Mouse (Mus musculus) gastrocnemius, adult 18-20 months (tissue): ENCODE data around the gene Trcg1. TPM values are rescaled to one million over a fixed set of nuclear protein-coding genes. Genes with fewer than 3 reads are reported as not detected.

Experiments used
- DNase-seq: peaks from one replicate; pipeline ENCODE4 v3.0.0; 2021; ENCODE audit warnings: low spot score
- total RNA-seq, 2 experiments: library from RNA; stranded (reverse); gene quantifications; 2 replicates each; pipeline ENCODE4 v1.2.3; 2021

The Trcg1 gene
- total RNA-seq, 2 experiments from 2014 or later = not detected

DNA sequence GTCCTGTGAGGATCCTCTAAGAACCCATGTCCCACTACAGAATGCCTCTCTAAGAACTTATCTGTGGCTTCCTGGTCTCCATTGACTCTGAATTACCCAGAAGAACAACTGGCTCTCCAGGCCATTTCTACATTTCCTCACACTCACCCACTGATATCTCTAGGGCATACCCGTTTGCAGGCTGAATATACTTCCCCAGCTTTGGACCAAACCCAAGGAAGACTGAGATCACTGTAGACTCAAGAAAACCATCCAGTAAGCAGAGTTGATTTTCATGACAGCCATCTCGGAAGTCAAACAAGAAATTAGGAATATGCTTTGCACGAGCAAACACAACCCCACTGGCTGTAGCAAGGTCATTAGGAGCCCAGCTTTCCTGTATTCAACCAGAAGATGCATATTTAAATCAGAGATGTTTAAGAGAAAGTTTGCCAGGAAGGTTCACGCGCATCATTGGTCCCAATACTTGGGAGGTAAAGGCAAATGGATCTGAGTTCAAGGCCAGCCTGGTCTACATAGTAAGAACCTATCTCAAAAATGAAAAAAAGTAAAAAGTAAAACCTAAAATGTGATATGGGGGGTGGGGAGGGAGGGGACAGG lies 3.9 kb upstream of the Trcg1 start:
- DNase-seq = no peak

DNA sequence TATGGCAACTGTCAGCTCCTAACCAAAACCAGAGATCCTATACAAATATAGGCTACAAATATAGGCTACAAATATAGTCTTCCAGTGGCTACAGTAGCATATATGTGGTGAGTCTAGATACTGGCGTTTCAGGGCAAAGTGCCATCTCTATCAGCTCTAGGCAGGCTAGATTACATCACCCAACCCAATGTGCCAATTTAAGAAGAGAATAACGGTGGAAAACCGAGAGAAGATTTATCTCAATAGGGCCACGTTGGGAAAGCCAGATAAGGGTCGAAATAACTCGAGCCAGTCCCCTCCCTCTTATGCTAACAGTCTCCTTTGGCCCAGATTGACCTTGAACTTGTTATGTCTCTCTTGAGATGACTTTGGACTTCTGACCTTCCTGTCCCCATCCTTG lies 3.2 kb upstream of the Trcg1 start:
- DNase-seq = no peak

DNA sequence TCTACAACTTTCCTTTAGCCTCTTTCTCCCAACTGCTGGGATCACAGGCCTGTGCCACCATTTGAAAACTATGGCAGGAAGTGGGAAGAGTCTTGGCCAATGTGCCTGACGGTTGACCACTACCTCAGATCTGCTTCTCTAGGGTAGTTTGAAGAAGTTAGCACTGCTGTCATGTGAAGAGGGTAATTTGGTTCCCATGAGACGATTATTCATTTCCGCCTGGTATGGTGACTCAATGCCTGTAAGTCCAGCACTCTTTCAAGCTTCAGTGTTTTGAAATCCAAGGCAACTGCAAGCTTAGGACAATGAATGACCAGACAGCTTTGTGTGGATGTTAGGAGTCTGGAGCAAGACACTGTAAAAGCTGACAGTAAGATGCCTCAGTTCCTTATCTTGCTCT lies 2.6 kb upstream of the Trcg1 start:
- no peak for DNase-seq

DNA sequence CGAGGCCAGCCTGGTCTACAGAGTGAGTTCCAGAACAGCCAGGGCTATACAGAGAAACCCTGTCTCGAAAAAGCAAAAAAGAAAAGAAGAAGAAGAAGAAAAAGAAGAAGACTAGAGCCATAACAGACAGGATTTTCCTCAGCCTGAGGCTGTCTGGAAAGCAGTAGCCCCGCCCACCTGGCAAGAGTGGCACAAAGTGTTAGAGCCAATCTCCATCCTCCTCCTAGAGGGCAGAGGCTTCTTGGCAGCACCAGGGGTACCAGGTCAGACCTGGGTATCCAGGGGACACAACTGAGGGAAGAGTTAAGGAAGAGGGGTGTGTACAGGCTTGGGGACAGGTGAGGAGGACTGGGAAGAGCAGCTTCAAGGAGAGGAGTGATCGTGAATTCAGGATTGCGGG lies 1.3 kb downstream of the Trcg1 start:
- DNase-seq = no peak

DNA sequence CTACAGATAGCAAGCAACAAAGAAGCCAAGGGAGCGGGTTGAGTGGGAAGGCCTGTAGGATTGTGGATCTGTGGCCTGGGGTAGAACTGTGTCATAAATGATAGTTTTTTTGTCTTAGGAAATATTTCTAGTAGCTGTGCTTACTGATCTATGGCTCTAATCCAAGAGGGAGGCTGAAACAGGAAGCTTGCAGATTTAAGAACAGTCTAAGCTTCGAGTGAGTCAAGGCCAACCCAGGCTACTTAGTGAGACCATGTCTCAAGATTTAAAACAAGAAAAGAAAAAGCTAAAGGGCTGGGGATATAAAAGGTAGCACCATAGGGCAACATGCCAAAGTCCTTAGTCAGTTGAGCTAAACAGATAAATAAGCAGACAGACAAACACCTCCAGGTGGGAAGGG lies 1.9 kb downstream of the Trcg1 start:
- DNase-seq = no peak

DNA sequence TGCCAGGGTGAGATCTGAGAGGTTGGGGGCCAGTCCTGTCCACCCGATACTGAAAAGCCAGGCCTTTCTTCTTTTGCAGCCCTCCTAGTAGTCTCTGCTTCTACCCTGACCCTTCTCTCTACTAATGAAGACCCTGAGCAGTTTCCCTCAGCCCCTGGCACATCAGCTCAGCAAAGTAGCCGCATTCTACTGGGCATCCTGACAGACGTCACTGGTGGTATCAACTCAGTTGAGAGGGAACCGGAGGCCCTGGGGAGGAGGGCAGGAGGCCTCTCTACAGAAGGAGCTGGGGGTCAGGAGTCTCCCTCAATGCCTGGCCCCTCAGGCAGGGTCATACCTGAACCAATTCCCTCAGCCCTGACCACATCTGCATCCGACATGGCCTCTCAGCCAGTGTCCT lies 4.8 kb downstream of the Trcg1 start:
- DNase-seq = no peak

DNA sequence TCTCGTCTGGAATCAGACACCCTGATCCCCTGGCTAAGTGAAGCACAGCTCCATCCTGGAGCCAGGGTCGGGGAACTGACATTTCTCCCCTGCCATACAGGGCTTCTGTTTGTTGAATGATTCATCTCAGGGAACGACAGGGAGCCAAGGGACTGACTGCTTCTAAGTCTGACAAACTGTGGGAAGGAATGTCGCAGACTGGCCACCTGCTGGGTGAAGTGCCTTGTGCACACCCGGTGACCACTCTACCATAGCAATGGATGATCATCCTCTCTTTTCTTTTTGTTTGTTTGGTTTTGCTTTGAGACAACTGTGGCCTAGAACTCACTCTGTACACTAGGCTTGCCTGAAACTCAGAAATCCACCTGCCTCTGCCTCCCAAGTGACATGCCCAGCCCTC lies 6.6 kb downstream of the Trcg1 start:
- DNase-seq = no peak

DNA sequence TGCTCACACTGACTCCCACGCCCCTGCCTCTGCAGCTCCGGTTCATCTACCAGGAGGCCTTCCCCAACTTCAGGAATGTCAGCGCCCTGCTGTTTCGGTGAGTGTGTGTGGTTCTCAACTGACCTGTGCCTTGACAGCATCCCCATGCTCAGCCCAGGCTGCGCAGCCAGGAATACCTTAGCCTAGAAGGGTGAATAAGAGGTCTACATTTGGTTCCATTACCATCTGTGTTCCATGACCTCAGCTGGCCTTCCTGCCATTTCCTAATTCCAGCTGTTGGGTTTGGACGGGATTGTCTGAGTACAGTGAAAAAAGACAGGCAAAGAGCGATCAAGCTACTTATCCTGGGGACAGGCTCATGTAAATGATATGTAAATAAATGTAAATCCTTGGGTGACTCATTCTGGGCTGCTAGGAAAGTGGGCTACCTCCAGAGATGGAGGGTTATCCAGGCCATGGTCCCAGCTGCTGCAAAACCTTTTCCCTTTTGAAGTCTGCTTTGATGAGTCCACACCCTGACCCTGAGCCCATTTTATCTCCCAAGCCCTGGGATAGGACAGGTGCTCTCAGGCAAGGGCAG lies 7.8 kb downstream of the Trcg1 start:
- DNase-seq = no peak

DNA sequence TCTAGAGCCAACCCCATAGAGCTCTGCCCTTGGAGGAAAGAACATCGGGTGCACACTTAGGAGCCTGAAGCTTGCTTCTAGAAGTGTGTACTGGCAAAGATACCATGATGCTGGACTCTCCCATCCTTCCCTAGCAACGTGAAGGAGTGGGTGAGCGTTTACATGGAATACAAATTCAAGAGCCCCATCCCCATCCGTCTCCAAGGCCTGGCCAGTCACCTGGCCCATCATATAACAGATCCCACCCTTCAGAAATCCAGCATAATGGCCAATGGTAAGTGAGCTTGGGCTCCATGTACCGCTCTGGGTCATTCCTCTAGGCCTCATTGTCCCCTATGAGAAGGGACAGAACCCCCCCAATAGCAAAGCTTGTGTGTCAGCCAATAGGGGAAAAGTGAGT lies 10.1 kb downstream of the Trcg1 start:
- DNase-seq = no peak

DNA sequence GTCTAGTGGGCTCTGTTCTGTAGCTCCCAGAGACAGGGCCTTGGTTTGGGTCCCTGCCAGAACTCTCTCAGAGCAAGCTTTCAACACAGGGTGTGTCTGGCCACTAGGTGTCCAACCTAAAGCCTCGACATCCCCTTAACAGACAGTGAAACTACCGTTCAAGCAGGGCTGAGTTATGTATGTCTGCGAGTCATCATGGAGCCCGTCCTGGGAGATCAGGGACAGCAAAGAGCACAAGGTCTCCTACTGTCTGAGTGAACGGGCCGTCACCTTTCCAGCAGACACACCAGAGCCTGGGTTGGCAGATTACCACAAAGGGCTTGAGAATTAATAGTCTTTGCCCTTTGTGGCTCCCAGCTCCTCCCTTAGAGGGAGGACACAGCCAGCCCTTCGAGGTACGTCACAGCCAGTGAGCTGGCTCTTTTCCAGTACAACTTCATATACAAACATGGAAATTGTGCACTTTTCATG lies 10.9 kb downstream of the Trcg1 start:
- DNase-seq = no peak

DNA sequence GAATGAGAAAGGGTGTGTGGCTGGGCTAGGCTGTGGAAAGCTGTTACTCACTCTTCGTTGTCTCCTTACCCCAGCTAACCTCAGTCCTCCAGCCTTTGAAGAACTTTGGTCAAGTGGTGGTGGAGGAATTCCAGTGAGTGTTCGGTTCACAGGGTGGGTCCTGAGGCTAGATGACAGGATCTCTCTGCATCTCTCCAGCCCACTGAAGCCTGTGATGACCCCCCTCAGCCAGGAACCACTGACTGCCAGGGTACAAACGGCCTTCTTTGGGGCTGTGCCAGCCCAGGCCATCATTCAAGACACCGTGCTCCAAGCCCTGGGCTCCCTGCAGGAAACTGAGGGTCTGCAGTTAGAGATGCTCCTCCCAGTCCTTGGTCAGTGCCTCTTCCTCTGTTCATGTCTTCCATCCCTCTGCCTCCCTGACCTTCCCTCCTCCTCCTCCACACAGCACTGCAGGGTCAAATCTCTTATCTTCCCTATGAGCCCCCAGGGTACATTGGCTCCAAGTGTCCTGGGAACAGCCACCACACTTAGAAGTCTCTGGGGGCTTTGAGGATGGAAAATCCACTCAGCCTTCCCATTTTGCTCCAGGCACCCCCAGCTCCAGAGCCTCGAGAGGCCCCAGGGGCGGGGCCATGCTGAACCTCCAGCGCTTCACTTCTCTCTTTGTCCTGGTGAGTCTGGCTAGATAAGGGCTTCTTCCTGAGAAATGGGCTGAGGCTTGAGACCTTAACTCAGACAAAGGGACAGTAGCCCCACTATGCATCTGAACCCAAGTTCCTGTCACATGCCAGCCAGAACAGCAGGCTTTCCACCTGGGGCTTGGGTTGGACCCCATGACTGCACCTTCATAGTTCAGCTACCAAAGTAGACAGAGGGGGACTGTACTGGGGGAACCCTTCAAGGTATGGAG lies 11.9 kb downstream of the Trcg1 start:
- no peak for DNase-seq

DNA sequence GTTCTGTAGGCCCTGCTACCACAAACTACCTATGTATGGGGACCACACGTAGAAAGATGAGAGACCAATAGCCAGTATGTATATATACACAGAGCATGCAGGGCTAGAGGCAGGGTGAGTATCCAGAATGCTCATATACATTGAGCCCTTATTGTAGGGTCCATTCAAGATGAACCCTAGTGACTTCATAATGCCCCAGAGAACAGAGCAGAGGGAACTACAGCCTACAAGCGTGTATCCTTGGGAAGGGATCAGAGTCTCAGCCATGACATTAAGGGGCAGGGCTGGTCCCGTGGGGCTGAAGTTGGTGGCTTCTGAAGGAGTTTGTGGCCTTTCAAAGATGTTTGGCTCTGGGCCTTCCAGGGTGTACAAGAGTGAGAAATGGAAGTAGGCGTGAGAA lies 13.7 kb downstream of the Trcg1 start:
- DNase-seq = no peak

DNA sequence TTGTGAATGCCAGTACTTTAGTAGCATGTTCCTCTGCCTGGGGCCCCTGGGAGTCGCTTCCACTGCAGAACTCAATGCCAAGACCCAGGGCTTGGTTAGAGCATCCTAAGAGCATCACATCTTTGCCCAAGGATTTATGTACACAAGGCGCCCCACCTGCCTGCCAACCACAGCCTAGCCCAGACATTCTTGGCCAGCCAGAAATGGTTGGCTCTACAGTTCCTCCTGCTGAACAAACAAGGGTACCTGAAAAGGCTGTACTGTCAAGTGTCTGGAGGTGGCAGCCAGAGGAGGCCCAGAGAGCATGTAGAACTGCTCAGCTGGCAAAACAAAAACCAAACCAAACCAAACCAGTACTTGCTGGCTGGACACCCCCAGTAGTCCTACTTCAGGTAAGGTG lies 14.8 kb downstream of the Trcg1 start:
- DNase-seq = no peak

DNA sequence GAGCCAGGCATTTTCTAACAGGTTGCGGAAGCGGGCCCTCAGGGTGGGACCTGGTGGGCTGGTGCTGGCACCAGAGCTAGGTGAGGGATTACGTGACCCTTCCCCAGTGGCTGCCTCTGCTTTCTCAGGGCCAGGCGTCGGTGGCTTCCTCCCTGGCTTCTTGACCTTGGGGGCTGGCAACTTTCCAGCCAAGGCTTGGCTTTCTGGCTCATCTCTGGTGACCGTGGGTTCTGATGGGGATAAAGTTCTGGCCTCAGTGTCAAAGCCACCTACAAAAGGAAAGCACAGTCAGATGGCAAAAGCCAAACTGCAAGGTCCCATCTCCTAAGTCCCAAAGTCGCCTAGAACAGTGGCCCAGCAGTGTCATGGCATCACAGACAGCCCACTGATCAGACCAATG lies 17.7 kb downstream of the Trcg1 start:
- DNase-seq = no peak

DNA sequence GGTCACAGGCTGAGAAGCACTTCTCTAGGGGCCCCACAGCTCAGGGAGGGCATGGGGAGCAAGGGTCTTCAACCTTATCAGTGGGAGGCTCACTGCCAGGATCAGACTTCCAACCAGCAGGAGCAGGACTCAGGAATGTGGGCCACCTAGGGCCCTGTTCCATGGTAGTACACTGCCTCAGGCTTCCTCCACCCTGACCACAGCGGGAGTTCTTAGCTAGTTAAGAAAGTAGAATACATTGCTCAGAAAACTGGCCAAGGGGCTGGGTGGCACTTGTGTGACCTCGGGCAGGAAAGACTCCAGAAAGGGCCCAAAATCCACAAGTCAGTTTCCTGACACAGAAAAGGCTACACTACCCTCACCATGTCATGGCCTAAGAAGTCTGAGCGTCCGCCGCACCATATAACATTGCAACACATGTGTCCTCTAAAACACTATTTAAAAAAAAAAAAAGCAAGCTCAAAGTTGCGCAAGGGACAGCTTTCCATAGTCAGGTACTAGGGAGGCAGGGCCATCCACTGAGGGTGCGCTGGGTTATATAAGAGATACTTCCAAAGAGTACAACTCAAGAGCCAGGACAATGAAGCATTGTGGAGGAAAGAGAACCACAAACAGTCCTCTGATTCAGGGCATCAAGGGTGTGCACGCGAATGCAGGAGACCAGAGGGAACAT lies 18.6 kb downstream of the Trcg1 start:
- DNase-seq = no peak

DNA sequence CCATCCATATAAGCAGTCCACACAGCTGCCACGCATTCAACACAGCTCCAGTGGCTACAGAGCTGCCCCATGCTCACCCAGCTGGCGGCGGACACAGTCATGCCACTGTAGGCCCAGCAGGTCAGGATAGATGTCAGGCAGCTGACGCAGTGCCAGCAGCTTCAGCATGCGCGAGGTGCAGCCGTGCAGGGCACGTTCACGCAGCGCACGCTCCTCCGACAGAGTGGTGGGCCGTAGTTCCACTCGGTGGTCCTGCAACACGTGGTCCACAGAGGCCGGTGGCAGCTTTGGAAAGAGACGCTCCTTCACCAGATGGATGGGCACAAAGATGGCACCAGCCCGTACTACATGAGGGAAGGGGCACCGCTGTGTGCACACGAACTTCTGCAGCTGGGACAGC lies 20.0 kb downstream of the Trcg1 start:
- no peak for DNase-seq

DNA sequence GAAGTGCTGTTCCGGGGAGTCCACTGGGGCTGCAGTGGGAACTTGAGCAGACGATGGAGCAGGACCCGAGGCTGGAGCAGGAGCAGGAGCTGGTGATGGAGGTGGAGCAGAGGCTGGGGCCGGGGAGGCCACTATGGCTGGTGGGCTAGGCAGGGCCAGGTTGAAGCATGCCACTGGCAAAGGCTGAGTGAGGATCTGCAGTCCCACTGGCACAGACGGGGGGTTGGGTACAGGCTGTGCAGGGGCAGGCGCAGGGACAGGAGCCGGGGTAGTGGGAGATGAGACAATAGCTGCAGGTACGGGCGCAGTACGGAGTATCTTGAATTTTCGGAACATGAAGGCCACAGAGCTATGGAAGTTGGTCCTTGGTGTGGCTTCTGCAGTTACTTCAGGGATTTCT lies 20.5 kb downstream of the Trcg1 start:
- no peak for DNase-seq

DNA sequence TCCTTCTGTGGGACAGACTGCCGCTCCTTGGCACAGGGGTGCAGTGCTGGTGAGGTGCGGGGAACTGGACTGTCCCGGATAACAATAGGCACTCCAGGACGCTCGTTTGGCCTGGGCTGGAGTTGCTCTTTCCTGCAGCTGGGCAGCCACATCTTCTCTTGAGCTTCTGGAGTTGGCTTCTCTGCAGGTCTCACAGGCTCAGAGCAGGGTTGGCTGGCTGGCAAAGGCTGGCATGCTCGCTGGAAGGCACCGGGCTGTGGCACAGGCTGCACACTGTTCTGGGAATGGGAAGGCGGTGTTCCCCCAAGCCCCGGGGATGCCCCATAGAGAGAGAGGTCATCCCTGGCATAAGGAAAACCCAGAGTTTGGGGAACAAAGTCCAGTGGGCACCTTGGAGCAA lies 21.3 kb downstream of the Trcg1 start:
- DNase-seq = no peak

DNA sequence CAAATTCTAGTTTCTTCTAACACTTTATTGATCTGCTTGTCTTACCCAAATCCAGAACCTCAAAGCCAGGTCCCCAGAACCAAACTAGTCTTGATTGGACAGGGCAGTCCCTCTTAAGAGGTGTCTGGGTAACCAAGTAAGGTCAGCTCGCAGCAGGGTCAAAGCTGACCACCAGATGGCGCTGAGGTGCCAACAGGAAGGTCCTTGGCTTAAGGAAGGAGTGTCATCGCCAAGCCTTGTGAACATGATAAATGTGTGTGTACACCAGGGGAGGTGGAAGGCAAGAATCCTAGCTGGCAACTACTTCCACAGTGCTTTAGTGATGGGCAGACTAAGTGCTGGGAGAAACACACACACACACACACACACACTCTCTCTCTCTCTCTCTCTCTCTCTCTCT lies 23.4 kb downstream of the Trcg1 start:
- DNase-seq = peak; percentile 95

DNA sequence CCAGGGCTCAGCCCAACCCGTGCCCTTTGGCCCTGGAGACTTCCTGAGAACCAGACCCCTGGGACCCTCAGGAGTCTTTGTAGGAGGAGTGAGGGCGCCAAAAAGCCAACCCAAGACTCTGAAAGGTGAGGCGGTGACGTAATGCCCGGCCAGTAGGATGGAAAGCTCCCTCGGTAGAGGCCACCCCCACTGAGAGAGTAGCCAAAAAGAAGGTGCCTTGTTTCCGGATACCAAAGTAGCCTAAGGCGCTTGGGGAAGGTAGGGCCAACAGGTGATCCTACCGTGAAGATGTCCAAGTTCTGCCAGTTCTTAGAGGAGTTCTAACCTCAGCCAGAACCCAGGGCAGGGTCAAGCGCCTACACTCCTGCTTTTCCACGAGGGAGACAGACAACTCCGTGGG lies 24.6 kb downstream of the Trcg1 start:
- DNase-seq = no peak

DNA sequence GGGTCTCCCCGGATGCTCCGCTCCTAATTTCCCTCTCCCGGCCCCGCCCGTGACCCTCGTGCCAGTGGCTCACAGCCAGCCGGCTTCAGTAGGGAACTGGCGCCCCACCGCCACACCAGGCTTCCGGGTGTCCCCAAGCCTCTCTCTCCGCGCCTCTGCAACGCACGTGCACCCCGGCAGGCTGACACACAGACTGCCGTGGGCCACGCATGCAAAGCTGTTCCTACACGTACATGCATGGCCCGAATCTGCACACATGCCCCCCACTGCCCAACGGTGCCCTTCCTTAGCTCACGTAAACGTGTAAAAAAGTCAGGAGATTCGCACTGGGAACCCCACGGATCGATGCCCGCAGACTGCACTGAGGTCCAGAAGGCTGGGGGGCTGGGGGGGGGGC lies 25.2 kb downstream of the Trcg1 start:
- peak; percentile 53 for DNase-seq
